ENCODE assay signal across 27 mouse cellular contexts in genomic region chr12:46395245-46395644, GRCm38 (mm10).
"Had no signal": no experiment of that assay in that cellular context is flagged by ENCODE, and none has a peak within 500 bp of the region (broad histone marks: within the 10 kb centered on the region; RNA-seq: fewer than 3 reads in every experiment).

No protein-coding gene starts in this region.

- H3K27me3 ChIP-seq: hindbrain, embryonic 13.5 days; hindbrain, embryonic 15.5 days had no signal

- H3K4me2 ChIP-seq: heart, embryonic 11.5 days; heart, embryonic 13.5 days; heart, embryonic 15.5 days; hindbrain, embryonic 13.5 days; hindbrain, embryonic 15.5 days; kidney, embryonic 15.5 days; limb, embryonic 13.5 days; limb, embryonic 15.5 days; liver, embryonic 12.5 days had no signal

- H3K4me1 ChIP-seq: heart, embryonic 15.5 days; limb, embryonic 13.5 days; liver, embryonic 12.5 days had no signal

- H3K27ac ChIP-seq: heart, adult 2 months; heart, embryonic 13.5 days; heart, embryonic 15.5 days; hindbrain, embryonic 13.5 days; hindbrain, embryonic 15.5 days; hindbrain, postnatal 0 days; kidney, embryonic 15.5 days; kidney, postnatal 0 days; limb, embryonic 13.5 days; limb, embryonic 15.5 days; liver, embryonic 12.5 days; liver, embryonic 14.5 days had no signal

- H3K9me3 ChIP-seq: heart, embryonic 13.5 days; heart, embryonic 15.5 days; hindbrain, embryonic 13.5 days; hindbrain, embryonic 15.5 days; kidney, embryonic 15.5 days; limb, embryonic 13.5 days; limb, embryonic 15.5 days; liver, embryonic 12.5 days had no signal

- H3K4me3 ChIP-seq: heart, adult 2 months; heart, embryonic 13.5 days; heart, embryonic 15.5 days; hindbrain, embryonic 13.5 days; hindbrain, embryonic 15.5 days; kidney, embryonic 15.5 days; limb, embryonic 13.5 days; limb, embryonic 15.5 days; liver, embryonic 12.5 days had no signal

- H3K36me3 ChIP-seq: heart, embryonic 13.5 days; heart, embryonic 15.5 days; hindbrain, embryonic 13.5 days; hindbrain, embryonic 15.5 days; kidney, embryonic 15.5 days; limb, embryonic 13.5 days; limb, embryonic 15.5 days; liver, embryonic 12.5 days had no signal

- H3K9ac ChIP-seq: heart, embryonic 13.5 days; heart, embryonic 15.5 days; hindbrain, embryonic 13.5 days; hindbrain, embryonic 15.5 days; kidney, embryonic 15.5 days; limb, embryonic 13.5 days; limb, embryonic 15.5 days; liver, embryonic 12.5 days; liver, embryonic 14.5 days had no signal

- DNase-seq: gastrocnemius, postnatal 14 days; gastrocnemius, postnatal 36 days; heart, adult 11 months; heart, adult 2 months; heart, postnatal 14 days; heart, postnatal 36 days; kidney, adult 11 months; kidney, adult 2 months; kidney, adult 9 months; kidney, postnatal 14 days; kidney, postnatal 36 days; layer of hippocampus, adult 9-11 months; layer of hippocampus, postnatal 36 days; left cerebral cortex, postnatal 4 days had no signal

- ATAC-seq: hindbrain, postnatal 0 days; intestine, embryonic 16.5 days; liver, embryonic 12.5 days had no signal
